Mouse (Mus musculus) ES-E14 (cell line): ENCODE data around the gene Mast3. TPM values are rescaled to one million over a fixed set of nuclear protein-coding genes. Genes with fewer than 3 reads are reported as not detected.

ENCODE experiments used
- DNase-seq: peaks from one replicate; pipeline ENCODE4 v3.0.0-alpha.2; 2013; ENCODE audit warnings: low read depth, low spot score
- H3K27ac ChIP-seq: 2 replicates; pipeline ENCODE4 v1.5.1; 2012; ENCODE audit warnings: low read depth, mild to moderate bottlenecking, low read length, moderate library complexity, mixed read lengths; ENCODE audit not compliant: poor library complexity, insufficient read depth, severe bottlenecking
- H3K36me3 ChIP-seq: 2 replicates; pipeline ENCODE4 v1.6.1; 2012; ENCODE audit warnings: mild to moderate bottlenecking, low read length, moderate library complexity, mixed read lengths; ENCODE audit not compliant: control insufficient read depth, poor library complexity, insufficient read depth, severe bottlenecking
- H3K4me1 ChIP-seq, 2 experiments: fragments of 150-350 bp in 1 of 2; sonication (generic) in 1 of 2; 2 replicates each; pipeline ENCODE4 v1.6.1; 2012; ENCODE audit warnings: low read length in 2 of 2, mild to moderate bottlenecking in 1 of 2, mixed read lengths in 1 of 2; ENCODE audit not compliant: control insufficient read depth in 2 of 2, insufficient read depth in 2 of 2, poor library complexity in 1 of 2
- H3K4me3 ChIP-seq, 2 experiments: fragments of 150-350 bp in 1 of 2; sonication (generic) in 1 of 2; 2 replicates each; pipeline ENCODE4 v1.5.1; 2012; ENCODE audit warnings: low read length in 2 of 2, low read depth in 1 of 2, mild to moderate bottlenecking in 1 of 2, mixed read lengths in 1 of 2; ENCODE audit not compliant: insufficient read depth in 1 of 2, poor library complexity in 1 of 2, severe bottlenecking in 1 of 2
- H3K9ac ChIP-seq: 2 replicates; pipeline ENCODE4 v1.6.1; 2012; ENCODE audit warnings: low read depth, mild to moderate bottlenecking, low read length, mixed read lengths; ENCODE audit not compliant: poor library complexity, insufficient read depth, severe bottlenecking
- H3K9me3 ChIP-seq: fragments of 150-350 bp; sonication (generic); 2 replicates; pipeline ENCODE4 v1.6.1; 2012; ENCODE audit warnings: low read depth, mild to moderate bottlenecking, low read length; ENCODE audit not compliant: control insufficient read depth, insufficient read depth
- CHD2 ChIP-seq: IDR thresholded peaks from 2 replicates; pipeline ENCODE4 v1.6.1; 2014; ENCODE audit warnings: mild to moderate bottlenecking, low read depth, low read length, inconsistent platforms
- HCFC1 ChIP-seq: IDR thresholded peaks from 2 replicates; pipeline ENCODE4 v1.6.1; 2012; ENCODE audit warnings: low read length, inconsistent platforms, borderline replicate concordance; ENCODE audit not compliant: insufficient read depth
- MAFK ChIP-seq: IDR thresholded peaks from 2 replicates; pipeline ENCODE4 v1.6.1; 2014; ENCODE audit warnings: mild to moderate bottlenecking, low read depth, low read length, inconsistent platforms; ENCODE audit not compliant: insufficient read depth
- ZC3H11A ChIP-seq: IDR thresholded peaks from 2 replicates; pipeline ENCODE4 v1.6.1; 2012; ENCODE audit warnings: low read depth, mild to moderate bottlenecking, inconsistent platforms, low read length, borderline replicate concordance
- ZNF384 ChIP-seq: IDR thresholded peaks from 2 replicates; pipeline ENCODE4 v1.6.1; 2012; ENCODE audit warnings: low read depth, low read length, inconsistent platforms
- in situ Hi-C, 2 experiments: fragments of 600-800 bp; cut with MboI; formaldehyde crosslinking; loops; one replicate each; pipeline ENCODE4 v1.15.1; 2025; ENCODE audit warnings: low sequenced_read_pairs in 2 of 2, inconsistent platforms in 1 of 2; ENCODE audit not compliant: unreplicated experiment in 2 of 2
- total RNA-seq: library from RNA; depleted of rRNA; stranded (reverse); fragments of 300-350 nt; gene quantifications from 2 replicates; pipeline ENCODE4 v1.2.3, GENCODE M21; 2012

Mast3 gene
- total RNA-seq, 1 experiment: 7.8 TPM

DNA sequence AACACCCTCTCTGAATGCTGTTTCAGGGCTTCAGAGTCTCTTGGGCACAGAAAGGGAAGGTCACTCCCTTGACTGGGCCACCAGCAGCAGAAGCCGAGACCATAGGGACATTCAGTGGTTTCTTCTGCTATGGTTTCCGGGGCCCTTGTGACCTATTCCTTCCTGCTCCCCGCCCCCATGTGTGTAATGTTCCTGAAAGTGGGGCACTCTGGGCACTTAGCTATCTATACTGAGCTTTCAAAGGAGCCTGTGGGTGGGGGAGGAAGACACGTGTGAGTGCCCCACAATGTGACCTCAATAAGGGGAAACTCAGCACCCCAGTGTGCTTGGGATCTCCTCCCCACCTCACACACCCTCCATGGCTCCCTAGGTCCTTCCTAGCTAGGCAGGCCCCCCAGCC, 1.7 kb upstream of the Mast3 start:
- peaks cover 2 to 19% of the 10 kb centered on the region in 2 experiments; a peak in 3 of 4 replicates for H3K4me1 ChIP-seq
- H3K4me3 ChIP-seq: no peak overlapping the region
- in situ Hi-C loops: no loop called here
- H3K27ac ChIP-seq: no peak overlapping the region
- no peaks in the 10 kb centered on the region for H3K9me3 ChIP-seq
- no peaks in the 10 kb centered on the region for H3K36me3 ChIP-seq
- H3K9ac ChIP-seq: no peak overlapping the region
- no peak for DNase-seq
- TF ChIP-seq HCFC1 (no peak), CHD2 (no peak), ZC3H11A (no peak), ZNF384 (no peak), MAFK (no peak)

DNA sequence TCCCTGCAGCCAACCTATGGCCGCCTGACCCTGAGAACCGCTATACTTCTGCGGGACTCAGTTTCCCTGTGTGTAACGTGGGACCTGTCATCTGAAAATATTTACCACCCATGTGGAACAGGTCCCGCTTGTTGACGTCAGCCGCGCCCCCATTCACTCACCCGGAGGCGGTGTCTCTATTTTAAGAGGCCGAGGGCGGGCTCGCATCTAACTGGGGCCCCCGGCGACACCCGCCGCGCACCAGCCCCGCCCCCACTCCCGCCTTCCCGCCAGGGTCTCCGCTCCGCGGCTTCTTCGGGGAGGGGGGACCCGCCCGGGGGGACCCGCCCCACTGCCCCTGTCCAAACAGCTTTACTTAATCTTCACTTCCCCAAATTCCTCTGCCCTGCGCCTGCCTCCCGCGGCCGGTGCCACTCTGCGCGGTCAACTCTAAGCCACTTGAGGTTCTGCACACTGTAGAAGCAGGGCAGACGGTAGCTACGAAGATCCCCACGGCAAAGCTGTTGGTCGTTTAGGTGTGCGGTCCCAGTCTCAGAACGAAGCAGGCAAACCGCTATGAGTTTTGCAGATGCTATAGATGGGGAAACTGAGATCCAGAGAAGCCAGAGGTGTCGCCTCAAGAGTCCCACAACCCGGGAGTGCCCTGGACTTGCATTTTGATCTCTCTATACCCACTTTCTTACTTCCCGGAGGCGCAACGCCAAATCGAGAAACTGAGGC, 933 bp downstream of the Mast3 start:
- in situ Hi-C loops: no loop called here
- no peak for TF ChIP-seq ZC3H11A
- TF ChIP-seq CHD2: no peak
- no peak for TF ChIP-seq MAFK
- DNase-seq: no peak
- H3K9me3 ChIP-seq: no peaks in the 10 kb centered on the region
- peak overlapping the region; percentile 73 to 91 for H3K4me3 ChIP-seq
- H3K36me3 ChIP-seq: no peaks in the 10 kb centered on the region; the same call in 1 of the 2 replicates
- peak overlapping the region; percentile 34; the same call in 1 of the 2 replicates for H3K9ac ChIP-seq
- H3K4me1 ChIP-seq: peaks cover 0 to 8% of the 10 kb centered on the region in 2 experiments; a peak in 2 of 4 replicates
- no peak overlapping the region; the same call in 1 of the 2 replicates for H3K27ac ChIP-seq

DNA sequence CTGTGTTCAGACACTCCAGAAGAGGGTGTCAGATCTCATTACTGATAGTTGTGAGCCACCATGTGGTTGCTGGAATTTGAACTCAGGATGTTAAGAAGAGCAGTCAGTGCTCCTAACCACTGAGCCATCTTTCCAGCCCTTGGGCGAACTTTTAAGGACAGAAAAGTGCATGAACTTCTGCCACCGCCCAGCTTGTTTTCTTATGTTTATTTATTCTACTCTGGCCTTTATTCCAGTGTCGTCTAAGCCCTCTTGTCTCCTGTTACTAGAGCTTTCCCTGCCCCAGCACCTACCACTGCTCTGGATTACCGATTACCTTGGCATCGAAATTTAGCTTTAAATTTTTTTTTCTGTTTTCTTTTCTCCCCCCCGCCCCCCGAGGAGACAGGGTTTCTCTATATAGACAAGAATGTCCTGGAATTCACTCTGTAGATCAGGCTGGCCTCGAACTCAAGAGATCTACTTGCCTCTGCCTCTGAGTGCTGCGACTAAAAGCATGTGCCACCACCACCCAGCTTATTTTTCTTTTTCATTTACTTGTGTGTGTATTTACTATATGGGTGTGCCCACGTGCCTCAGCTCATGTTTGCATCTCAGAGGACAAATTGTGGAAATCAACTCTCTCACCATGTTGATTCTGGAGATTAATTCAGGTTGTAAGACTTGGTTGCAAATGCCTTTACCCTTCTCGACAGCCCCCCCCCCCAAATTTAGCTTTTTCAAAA, 1.9 kb downstream of the Mast3 start:
- H3K4me3 ChIP-seq: no peak overlapping the region
- H3K36me3 ChIP-seq: no peaks in the 10 kb centered on the region; the same call in 1 of the 2 replicates
- no peak overlapping the region for H3K9ac ChIP-seq
- no peaks in the 10 kb centered on the region for H3K9me3 ChIP-seq
- no peak overlapping the region; the same call in 1 of the 2 replicates for H3K27ac ChIP-seq
- H3K4me1 ChIP-seq: peaks cover 0 to 8% of the 10 kb centered on the region in 2 experiments; a peak in 2 of 4 replicates
- in situ Hi-C loops: no loop called here
- no peak for TF ChIP-seq ZC3H11A
- TF ChIP-seq CHD2: no peak
- no peak for DNase-seq

DNA sequence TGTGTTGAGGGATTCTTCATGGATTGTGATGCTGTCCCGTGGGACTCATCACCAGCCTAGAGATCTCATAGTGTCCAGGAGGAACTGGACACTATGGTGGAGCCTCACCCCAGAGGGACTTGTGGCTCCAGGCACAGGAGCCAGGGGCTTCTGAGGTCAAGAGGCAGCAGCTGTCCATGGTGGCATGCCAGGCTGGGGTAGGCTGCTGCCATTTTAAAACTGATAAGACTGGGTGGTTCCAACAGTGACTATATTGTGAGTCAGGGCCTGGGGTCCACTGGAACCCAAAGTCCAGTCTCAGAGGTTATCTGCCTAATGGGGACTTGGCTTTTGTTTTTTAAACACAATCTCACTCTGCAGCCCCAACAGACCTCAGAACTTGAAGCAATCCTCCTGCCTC, 3.0 kb downstream of the Mast3 start:
- DNase-seq: no peak
- Histone ChIP-seq H3K9me3 (no peaks in the 10 kb centered on the region), H3K4me3 (no peak overlapping the region), H3K4me1 (peaks cover 0 to 8% of the 10 kb centered on the region in 2 experiments; a peak in 2 of 4 replicates), H3K27ac (no peak overlapping the region), H3K9ac (no peak overlapping the region), H3K36me3 (no peaks in the 10 kb centered on the region; the same call in 1 of the 2 replicates)
- TF ChIP-seq CHD2: no peak
- no peak for TF ChIP-seq HCFC1
- TF ChIP-seq ZNF384: no peak
- no peak for TF ChIP-seq ZC3H11A
- TF ChIP-seq MAFK: no peak
- in situ Hi-C loops: no loop called here
